Mouse (Mus musculus): Measurements from ENCODE around the gene Ralgapa1. TPM values are rescaled to one million over a fixed set of nuclear protein-coding genes. Genes with fewer than 3 reads are reported as not detected.

Gene Ralgapa1
- 58.8 TPM for polyA plus RNA-seq (2017; shearing (Covaris generic))

GRCm38 (mm10) chr12:55820661-55821314 is at the start of gene Ralgapa1:
TSS of gene Ralgapa1 (minus strand) at chr12:55821167.

DNA sequence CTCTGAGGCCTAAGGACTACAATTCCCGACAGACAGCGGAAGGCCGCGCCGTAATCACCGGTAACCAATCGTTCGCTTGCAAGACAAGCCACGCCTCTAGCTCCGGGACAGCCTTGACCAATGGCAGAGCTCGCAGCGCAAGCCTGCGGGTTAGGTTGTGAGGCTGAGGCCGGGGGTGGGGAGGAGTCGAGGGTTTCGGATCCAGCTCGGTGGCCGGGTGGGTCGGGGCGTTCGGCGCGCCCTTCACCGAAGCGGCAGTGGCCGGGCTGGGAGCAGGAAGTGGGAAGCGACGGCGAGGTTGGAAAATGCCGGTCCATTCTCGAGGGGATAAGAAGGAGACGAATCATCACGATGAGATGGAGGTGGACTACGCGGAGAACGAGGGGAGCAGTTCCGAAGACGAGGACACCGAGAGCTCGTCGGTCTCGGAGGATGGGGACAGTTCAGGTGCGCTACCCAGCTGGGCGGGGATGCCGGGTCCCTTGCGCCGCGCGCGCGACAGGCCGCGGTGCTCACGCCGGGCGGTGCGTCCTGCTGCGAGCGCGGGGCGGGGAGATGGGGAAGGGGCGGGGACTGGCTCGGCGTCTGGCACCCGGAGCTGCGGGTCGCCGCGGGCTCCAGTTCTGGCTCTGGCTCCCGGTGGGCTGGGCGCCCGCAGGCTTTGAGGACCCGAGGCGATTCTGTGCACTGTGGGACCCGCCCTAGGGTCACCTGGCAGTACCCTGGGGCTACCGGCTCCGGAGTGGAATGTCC is 15.4 kb upstream of the Ralgapa1 start, which contains the start of gene Brms1l:
Gene Brms1l, plus strand, starts transcription at position 126 of the 753 bp plus-strand sequence.

DNA sequence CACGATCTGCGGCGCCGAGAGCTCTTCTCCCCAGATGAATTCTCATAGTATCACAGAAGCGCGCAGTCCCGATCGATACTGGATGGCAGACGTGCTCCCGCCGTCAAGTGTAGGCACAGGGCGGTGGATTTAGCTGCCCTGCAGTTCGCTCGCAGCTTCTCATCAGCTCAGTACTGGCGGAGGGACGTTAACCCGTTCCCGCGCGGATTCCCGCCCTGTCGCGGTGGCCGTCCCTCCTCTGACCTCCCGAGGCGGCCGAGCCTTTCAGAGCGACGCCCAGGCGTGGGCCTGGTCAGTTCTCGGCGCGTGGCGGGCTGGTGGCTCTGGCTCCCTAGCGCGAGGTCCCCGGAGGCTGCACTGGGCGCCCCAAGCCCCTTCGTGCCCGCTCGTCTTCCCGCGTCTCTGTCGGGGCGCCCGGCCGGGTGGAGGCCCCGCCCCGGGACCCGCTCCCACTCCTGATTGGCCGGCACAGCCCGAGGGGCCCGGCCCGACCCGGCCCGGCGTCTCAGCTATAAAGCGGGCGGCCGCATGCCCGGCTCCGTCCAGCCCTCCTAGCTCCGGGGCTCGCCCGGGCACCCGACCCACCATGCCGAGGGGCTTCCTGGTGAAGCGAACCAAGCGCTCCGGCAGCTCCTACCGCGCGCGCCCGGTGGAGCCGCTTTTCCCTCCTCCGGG is 221.9 kb downstream of the Ralgapa1 start, which contains the start of gene Insm2:
Gene Insm2, plus strand, starts transcription at position 541 of the 675 bp plus-strand sequence.

GRCm38 (mm10) chr12:55565206-55565605 is 255.8 kb downstream of the Ralgapa1 start, which contains the start of gene Aldoart2:
TSS of gene Aldoart2 (plus strand) at chr12:55565239.

Other genes with a start within 250 kb of the Ralgapa1 start
- not detected for gene Insm2, start 221.7 kb downstream of the Ralgapa1 start, polyA plus RNA-seq (2017; shearing (Covaris generic))
- 11.8 TPM for gene Brms1l, start 15.2 kb upstream of the Ralgapa1 start, polyA plus RNA-seq (2017; shearing (Covaris generic))